Mouse (Mus musculus): ENCODE measurements at regions not wholly inside any gene's neighbourhood (a gene's known extent, or its start where the extent isn't known, plus 50 kb on each side); places are given as distances from the start of the nearest gene placed in this dataset.

- DNase-seq (ENCODE audit: extremely low spot score in 1 of 2, low spot score in 1 of 2), result no peak
Observed at GRCm38 (mm10) chr1:186909518-186910105, 57.6 kb upstream of the D1Pas1 start.

- no peak for DNase-seq (ENCODE audit: extremely low spot score in 1 of 2, low spot score in 1 of 2)
Observed at GRCm38 (mm10) chr1:186909073-186909472, 58.1 kb upstream of the D1Pas1 start.

- DNase-seq (ENCODE audit: extremely low spot score in 1 of 2, low spot score in 1 of 2), result no peak
Observed at GRCm38 (mm10) chr1:186907409-186908170, 59.6 kb upstream of the D1Pas1 start.

- no peak for DNase-seq (ENCODE audit: extremely low spot score in 1 of 2, low spot score in 1 of 2)
Observed at GRCm38 (mm10) chr1:186905942-186906341, 61.3 kb upstream of the D1Pas1 start.

- no peak for DNase-seq (ENCODE audit: extremely low spot score in 1 of 2, low spot score in 1 of 2)
Observed at GRCm38 (mm10) chr1:186901548-186901947, 65.7 kb upstream of the D1Pas1 start.

GRCm38 (mm10) chr1:186898203-186898602 lies 69.0 kb upstream of the D1Pas1 start:
- no peak for DNase-seq (ENCODE audit: extremely low spot score in 1 of 2, low spot score in 1 of 2)

GRCm38 (mm10) chr1:186889584-186889852 lies 77.7 kb upstream of the D1Pas1 start:
- DNase-seq (ENCODE audit: extremely low spot score in 1 of 2, low spot score in 1 of 2), result no peak

GRCm38 (mm10) chr1:186888767-186889583 lies 78.2 kb upstream of the D1Pas1 start:
- DNase-seq (ENCODE audit: extremely low spot score in 1 of 2, low spot score in 1 of 2), result no peak

GRCm38 (mm10) chr1:186887127-186887526 lies 80.1 kb upstream of the D1Pas1 start:
- no peak for DNase-seq (ENCODE audit: extremely low spot score in 1 of 2, low spot score in 1 of 2)

- no peak for DNase-seq (ENCODE audit: extremely low spot score in 1 of 2, low spot score in 1 of 2)
Observed at GRCm38 (mm10) chr1:186880391-186880790, 86.8 kb upstream of the D1Pas1 start.

GRCm38 (mm10) chr1:186860608-186861444 lies 106.4 kb upstream of the D1Pas1 start:
- no peak for DNase-seq (ENCODE audit: extremely low spot score in 1 of 2, low spot score in 1 of 2)

GRCm38 (mm10) chr1:186858285-186858684 lies 108.9 kb upstream of the D1Pas1 start:
- no peak for DNase-seq (ENCODE audit: extremely low spot score in 1 of 2, low spot score in 1 of 2)

GRCm38 (mm10) chr1:186855474-186856036 lies 106.4 kb upstream of the Rrp15 start:
- DNase-seq (ENCODE audit: extremely low spot score in 1 of 2, low spot score in 1 of 2), result no peak

GRCm38 (mm10) chr1:186845256-186845655 lies 96.1 kb upstream of the Rrp15 start:
- no peak for DNase-seq (ENCODE audit: extremely low spot score in 1 of 2, low spot score in 1 of 2)

GRCm38 (mm10) chr1:186833896-186834800 lies 85.0 kb upstream of the Rrp15 start:
- peak in 1 of 2 experiments; percentile 7 for DNase-seq (ENCODE audit: extremely low spot score in 1 of 2, low spot score in 1 of 2)

- DNase-seq (ENCODE audit: extremely low spot score in 1 of 2, low spot score in 1 of 2), result no peak
Observed at GRCm38 (mm10) chr1:186833441-186833895, 84.3 kb upstream of the Rrp15 start.

GRCm38 (mm10) chr1:186827773-186828172 lies 78.6 kb upstream of the Rrp15 start:
- peak; percentile 19 to 83 for DNase-seq (ENCODE audit: extremely low spot score in 1 of 2, low spot score in 1 of 2)

- DNase-seq (ENCODE audit: extremely low spot score in 1 of 2, low spot score in 1 of 2), result no peak
Observed at GRCm38 (mm10) chr1:186808192-186808960, 59.2 kb upstream of the Rrp15 start.

- DNase-seq (ENCODE audit: extremely low spot score in 1 of 2, low spot score in 1 of 2), result no peak
Observed at GRCm38 (mm10) chr1:186804451-186804850, 55.3 kb upstream of the Rrp15 start.
